Mouse (Mus musculus): Measurements from ENCODE around the gene Tmigd1. TPM values are rescaled to one million over a fixed set of nuclear protein-coding genes. Genes with fewer than 3 reads are reported as not detected.
A peak's percentile ranks its signal among the peaks of the same experiment; 100 is the strongest.
"Not testable (repeated sequence)": the region's sequence is repeated elsewhere in the genome, so short reads cannot be mapped to it uniquely, and the experiment has no call there.

Gene Tmigd1
- polyA plus RNA-seq, 1 experiment from 2014 or later: 0.44 TPM

DNA sequence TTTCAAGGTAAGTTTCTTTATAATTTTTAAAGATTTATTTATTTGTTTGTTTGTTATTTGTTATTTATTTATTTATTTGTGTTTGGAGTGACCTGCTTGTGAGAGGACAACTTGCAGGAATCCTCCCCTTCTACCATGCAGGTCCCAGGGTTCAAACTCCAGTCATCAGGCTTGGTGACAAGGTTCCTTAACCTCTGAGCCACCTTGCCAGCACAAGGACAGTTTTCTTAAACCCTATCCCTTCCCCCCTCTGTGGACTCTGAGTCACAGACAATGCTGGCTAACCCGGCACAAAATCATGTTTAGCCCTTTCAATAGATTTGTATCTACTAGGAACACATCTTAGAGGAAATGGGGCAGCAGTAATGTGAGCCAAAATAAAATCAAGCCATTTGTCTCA is 18.6 kb downstream of the Tmigd1 start:
- H3K4me2 ChIP-seq (replicated peaks; ENCODE audit: low read depth, low read length): no peak overlapping the region
- no peak overlapping the region for H3K9ac ChIP-seq (replicated peaks; ENCODE audit: low read depth)
- no peaks in the 10 kb centered on the region for H3K9me3 ChIP-seq (ENCODE audit: low read length)
- H3K27me3 ChIP-seq (replicated peaks; ENCODE audit: insufficient read depth, low read length): no peaks in the 10 kb centered on the region
- no peaks in the 10 kb centered on the region for H3K36me3 ChIP-seq (ENCODE audit: insufficient read depth, low read length)
- TF ChIP-seq CTCF (IDR thresholded peaks at IDR 0.05) (no peak), EP300 (IDR thresholded peaks at IDR 0.05) (no peak)
- WGBS: 52% methylated on average over 1 of the region's 1 CpGs
- ATAC-seq (no peak), DNase-seq (ENCODE audit: low spot score) (no peak)
- no peak overlapping the region for H3K4me3 ChIP-seq (ENCODE audit: low read depth, low read length)
- H3K4me1 ChIP-seq (ENCODE audit: insufficient read depth, low read depth, low read length): no peaks in the 10 kb centered on the region
- no peak overlapping the region for H3K27ac ChIP-seq (ENCODE audit: low read length)

DNA sequence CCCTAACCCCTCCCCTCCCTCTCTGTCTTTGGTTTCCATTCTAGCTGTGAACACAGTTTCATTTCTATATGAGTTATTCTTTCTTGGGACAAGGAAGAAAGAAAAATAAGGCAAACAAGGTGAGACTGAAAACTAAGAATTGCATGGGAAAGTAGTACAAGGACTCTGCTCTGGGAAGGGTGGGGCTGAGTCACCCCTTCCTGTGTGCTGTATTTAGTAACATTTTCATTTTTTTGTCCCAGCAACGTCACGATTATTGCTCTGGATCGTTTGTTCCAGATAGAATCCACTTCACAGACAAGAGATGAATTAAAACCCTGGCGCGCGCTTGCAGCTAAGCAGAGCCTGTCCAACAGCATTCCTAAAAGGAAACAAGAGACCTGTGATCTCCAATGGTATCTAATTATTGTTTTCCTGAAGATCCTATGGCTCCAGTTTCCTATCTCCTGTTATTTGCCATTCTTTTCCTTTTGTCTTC is 22.8 kb downstream of the Tmigd1 start, which contains the start of gene Blmh:
Gene Blmh (plus strand): TSS at position 51 of the 478 bp plus-strand sequence.
- Histone ChIP-seq H3K36me3 (ENCODE audit: insufficient read depth, low read length) (no peaks in the 10 kb centered on the region), H3K4me1 (ENCODE audit: insufficient read depth, low read depth, low read length) (no peaks in the 10 kb centered on the region), H3K27me3 (replicated peaks; ENCODE audit: insufficient read depth, low read length) (no peaks in the 10 kb centered on the region), H3K9me3 (ENCODE audit: low read length) (no peaks in the 10 kb centered on the region), H3K4me2 (replicated peaks; ENCODE audit: low read depth, low read length) (0 out of 2 replicates have a peak within 1 kb of the TSS, but pooled peaks have one; percentile 17), H3K4me3 (ENCODE audit: low read depth, low read length) (no peak within 1 kb of the TSS), H3K9ac (replicated peaks; ENCODE audit: low read depth) (no peak within 1 kb of the TSS), H3K27ac (ENCODE audit: low read length) (no peak within 1 kb of the TSS)
- TF ChIP-seq CTCF (IDR thresholded peaks at IDR 0.05): no peak
- TF ChIP-seq EP300 (IDR thresholded peaks at IDR 0.05): no peak
- 22% methylated on average over 6 of the region's 6 CpGs for WGBS
- DNase-seq (ENCODE audit: low spot score) (peak; percentile 47), ATAC-seq (peak; percentile 32)

DNA sequence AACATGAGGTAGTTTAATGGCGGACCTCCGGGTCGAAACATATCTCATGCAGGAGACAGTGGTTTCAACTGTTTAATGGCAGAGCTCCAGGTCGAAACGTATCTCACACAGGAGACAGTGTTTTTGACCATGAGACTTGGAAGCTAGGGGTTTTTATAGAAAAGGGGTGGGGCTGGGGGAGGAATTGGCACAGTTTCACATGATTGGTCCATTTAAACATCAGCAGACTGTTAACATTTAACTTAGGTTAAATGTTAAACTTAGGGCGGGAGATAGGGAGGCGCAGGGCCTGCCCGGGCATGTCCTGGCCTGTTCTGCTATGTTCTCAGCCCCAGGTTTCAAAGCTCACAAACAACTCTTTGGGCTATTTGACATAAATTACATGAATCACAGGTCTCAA is 26.6 kb downstream of the Tmigd1 start:
- not testable (repeated sequence) for H3K27ac ChIP-seq (ENCODE audit: low read length); H3K4me2 ChIP-seq (replicated peaks; ENCODE audit: low read depth, low read length); H3K27me3 ChIP-seq (replicated peaks; ENCODE audit: insufficient read depth, low read length); DNase-seq (ENCODE audit: low spot score); ATAC-seq; H3K4me1 ChIP-seq (ENCODE audit: insufficient read depth, low read depth, low read length); H3K36me3 ChIP-seq (ENCODE audit: insufficient read depth, low read length); H3K9ac ChIP-seq (replicated peaks; ENCODE audit: low read depth); H3K4me3 ChIP-seq (ENCODE audit: low read depth, low read length); H3K9me3 ChIP-seq (ENCODE audit: low read length)
- 79% methylated on average over 8 of the region's 8 CpGs for WGBS

DNA sequence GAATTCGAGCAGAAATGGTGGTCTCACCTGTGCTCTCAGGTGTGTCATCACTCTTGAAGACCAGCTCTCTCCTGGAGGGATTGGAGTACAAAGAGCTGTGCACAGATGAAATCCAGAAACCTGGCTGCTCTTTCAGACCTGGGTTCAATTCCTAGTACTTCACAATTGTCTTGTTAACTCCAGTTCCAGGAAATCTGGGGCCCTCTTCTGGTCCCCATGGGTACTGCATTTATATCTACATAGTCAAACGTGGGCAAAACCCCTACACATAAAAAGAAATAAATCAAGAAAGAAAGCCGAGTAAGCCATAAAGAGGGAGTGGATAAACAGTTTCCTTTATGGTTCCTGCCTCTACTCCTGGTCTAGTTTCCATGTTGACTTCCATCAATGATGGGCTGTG is 31.2 kb downstream of the Tmigd1 start:
- H3K4me2 ChIP-seq (replicated peaks; ENCODE audit: low read depth, low read length): no peak overlapping the region
- ATAC-seq (no peak), DNase-seq (ENCODE audit: low spot score) (no peak)
- no peaks in the 10 kb centered on the region for H3K9me3 ChIP-seq (ENCODE audit: low read length)
- no peak overlapping the region for H3K27ac ChIP-seq (ENCODE audit: low read length)
- no peak overlapping the region for H3K4me3 ChIP-seq (ENCODE audit: low read depth, low read length)
- no peak for TF ChIP-seq EP300 (IDR thresholded peaks at IDR 0.05)
- peak; percentile 17; the same call in 1 of the 2 replicates for TF ChIP-seq CTCF (IDR thresholded peaks at IDR 0.05)
- H3K36me3 ChIP-seq (ENCODE audit: insufficient read depth, low read length): no peaks in the 10 kb centered on the region
- no peaks in the 10 kb centered on the region for H3K4me1 ChIP-seq (ENCODE audit: insufficient read depth, low read depth, low read length)
- no peak overlapping the region for H3K9ac ChIP-seq (replicated peaks; ENCODE audit: low read depth)
- H3K27me3 ChIP-seq (replicated peaks; ENCODE audit: insufficient read depth, low read length): no peaks in the 10 kb centered on the region
- 51% methylated on average over 3 of the region's 3 CpGs for WGBS

DNA sequence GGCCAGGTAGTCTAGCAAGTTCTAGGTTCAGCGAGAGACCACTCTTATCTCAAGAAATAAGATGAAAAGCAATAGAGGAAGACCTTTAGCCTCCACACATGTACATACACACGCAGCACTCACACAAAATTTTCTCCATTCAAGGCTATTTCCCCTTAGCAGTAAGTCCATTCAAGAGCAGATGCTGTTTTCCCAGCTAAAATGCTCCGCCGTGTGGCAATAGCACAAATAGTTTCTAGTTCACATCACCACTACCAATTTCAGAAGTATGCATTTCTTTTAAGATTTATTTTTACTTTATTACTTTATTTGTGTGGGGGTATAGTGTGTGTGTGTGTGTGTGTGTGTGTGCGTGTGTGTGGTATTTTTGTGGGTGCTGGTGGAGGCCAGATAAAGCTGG is 34.6 kb downstream of the Tmigd1 start:
- H3K27me3 ChIP-seq (replicated peaks; ENCODE audit: insufficient read depth, low read length): no peaks in the 10 kb centered on the region
- H3K9ac ChIP-seq (replicated peaks; ENCODE audit: low read depth): no peak overlapping the region
- 56% methylated on average over 5 of the region's 5 CpGs for WGBS
- TF ChIP-seq CTCF (IDR thresholded peaks at IDR 0.05) (peak; percentile 50), EP300 (IDR thresholded peaks at IDR 0.05) (no peak)
- H3K27ac ChIP-seq (ENCODE audit: low read length): no peak overlapping the region
- no peak overlapping the region for H3K4me3 ChIP-seq (ENCODE audit: low read depth, low read length)
- DNase-seq (ENCODE audit: low spot score): peak; percentile 38
- no peak for ATAC-seq
- no peaks in the 10 kb centered on the region for H3K4me1 ChIP-seq (ENCODE audit: insufficient read depth, low read depth, low read length)
- no peaks in the 10 kb centered on the region for H3K9me3 ChIP-seq (ENCODE audit: low read length)
- H3K36me3 ChIP-seq (ENCODE audit: insufficient read depth, low read length): no peaks in the 10 kb centered on the region
- no peak overlapping the region for H3K4me2 ChIP-seq (replicated peaks; ENCODE audit: low read depth, low read length)

DNA sequence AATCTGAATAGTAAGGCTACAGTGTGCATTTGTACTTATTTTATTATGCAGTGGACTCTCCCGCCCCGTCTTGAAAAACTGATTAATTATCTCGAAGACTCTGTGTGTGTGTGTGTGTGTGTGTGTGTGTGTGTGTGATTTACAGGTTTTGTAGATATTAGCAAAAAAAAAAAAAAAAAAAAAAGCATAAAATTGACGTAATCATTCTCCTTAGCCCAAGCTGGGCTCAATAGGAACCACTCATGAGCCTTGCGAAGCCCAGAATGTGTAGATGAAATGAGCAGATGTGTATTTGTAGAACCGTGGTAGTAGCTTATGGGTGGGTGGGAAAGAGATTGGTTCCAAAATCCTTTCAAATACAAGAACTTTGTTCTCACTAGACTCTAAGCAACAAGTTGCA is 42.9 kb downstream of the Tmigd1 start:
- ATAC-seq (0 out of 2 replicates have a peak, but pooled peaks have one; percentile 0), DNase-seq (ENCODE audit: low spot score) (no peak)
- Histone ChIP-seq H3K9me3 (ENCODE audit: low read length) (no peaks in the 10 kb centered on the region), H3K27me3 (replicated peaks; ENCODE audit: insufficient read depth, low read length) (no peaks in the 10 kb centered on the region), H3K36me3 (ENCODE audit: insufficient read depth, low read length) (no peaks in the 10 kb centered on the region), H3K4me2 (replicated peaks; ENCODE audit: low read depth, low read length) (peak overlapping the region; percentile 79), H3K4me3 (ENCODE audit: low read depth, low read length) (peak overlapping the region; percentile 79), H3K4me1 (ENCODE audit: insufficient read depth, low read depth, low read length) (no peaks in the 10 kb centered on the region; the same call in 1 of the 2 replicates), H3K9ac (replicated peaks; ENCODE audit: low read depth) (peak overlapping the region; percentile 72; the same call in 1 of the 2 replicates), H3K27ac (ENCODE audit: low read length) (peak overlapping the region; percentile 87)
- TF ChIP-seq EP300 (IDR thresholded peaks at IDR 0.05) (no peak), CTCF (IDR thresholded peaks at IDR 0.05) (no peak)
- WGBS: 65% methylated on average over 6 of the region's 6 CpGs

All from lung, postnatal 0 days (tissue).